Mouse (Mus musculus) stomach, adult 2 months (tissue): ENCODE results near the gene Scd2. TPM values are rescaled to one million over a fixed set of nuclear protein-coding genes. Genes with fewer than 3 reads are reported as not detected.

ENCODE experiments used
- polyA plus RNA-seq: library from polyadenylated mRNA; depleted of rRNA; stranded (reverse); fragments of >200 nt; gene quantifications from 2 replicates; pipeline ENCODE4 v1.2.3, GENCODE M21; 2012; rRNA removed

Gene Scd2
- 22.3 and 24.2 TPM in 2 replicates for polyA plus RNA-seq

DNA sequence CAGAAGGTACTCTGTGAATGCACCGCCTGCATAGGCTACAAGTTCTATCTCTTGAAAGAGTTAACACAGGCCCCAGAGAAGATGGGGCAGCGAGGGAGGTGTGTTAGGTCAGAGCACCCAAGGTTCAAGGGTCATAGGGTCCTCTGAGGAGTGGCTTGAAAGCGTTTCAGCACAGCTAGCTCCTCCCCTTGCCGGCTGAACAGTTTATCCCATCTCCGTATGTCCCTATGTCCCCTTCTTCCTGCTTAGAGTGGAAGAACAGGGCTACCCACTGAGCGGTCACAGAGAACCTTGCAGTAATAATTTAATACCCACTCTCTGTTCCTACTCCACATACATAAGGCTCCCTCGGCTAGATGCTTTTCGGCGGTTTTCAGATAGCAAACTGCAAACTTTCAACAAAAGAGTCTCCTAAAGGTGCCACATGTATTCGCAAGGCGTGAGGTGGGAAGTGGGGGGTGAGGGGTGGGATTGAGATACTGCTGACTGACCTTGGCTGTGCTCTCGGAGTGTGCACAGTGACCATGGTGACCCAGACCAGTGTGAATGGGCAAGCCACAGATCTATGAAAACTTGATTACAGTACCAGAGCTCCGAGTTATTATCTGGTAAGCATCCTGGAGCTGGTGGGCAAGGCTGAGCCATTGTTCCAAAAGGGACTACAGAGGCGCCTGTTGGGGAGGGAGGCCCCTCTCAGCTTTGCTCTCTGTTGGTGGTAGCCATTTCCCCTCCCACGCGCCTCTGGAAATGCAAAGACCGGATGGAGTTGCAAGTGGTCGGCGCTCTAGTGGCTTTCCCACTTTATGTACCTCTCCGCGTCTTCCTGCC, at the start of gene Scd2:
TSS of gene Scd2 (plus strand) at position 734 of the 828 bp plus-strand sequence.

DNA sequence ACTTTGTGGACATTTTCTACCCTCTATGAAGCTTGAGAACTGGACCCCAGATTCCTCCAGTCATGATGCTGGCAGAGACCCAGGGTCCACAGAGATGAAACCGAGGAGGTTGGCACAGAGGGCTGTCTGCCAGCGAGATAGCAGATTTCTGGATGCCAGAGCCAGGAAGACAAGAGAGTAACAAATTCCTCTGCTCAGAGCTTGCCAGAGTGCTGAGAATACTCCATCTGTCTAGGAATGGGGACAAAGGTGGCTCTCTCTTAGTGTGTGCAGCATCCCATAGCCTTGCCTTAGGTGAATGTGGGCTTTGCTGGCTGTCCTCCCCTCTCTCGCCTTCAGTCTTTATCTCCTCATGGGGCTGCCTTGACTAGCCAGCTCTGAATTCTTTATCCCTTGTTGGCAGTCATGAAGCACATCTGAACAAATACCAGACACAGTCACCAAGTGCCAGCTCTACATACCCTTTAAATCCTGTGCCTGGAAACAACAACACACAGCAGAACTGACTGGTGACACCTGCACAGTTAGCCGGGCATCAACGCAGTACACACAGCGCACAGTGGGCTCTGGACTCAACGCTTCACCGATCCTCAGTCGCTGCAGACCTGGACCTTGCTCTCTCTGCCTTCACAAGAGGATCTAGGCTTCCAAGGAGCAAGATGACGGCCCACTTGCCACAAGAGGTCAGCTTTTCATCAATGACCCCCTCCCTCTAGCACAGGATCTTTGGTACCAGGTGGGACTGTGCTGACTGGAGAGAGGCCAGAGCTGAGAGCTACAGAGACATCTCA, 39.6 kb downstream of the Scd2 start, which contains the start of gene Scd4:
TSS of gene Scd4 (plus strand) at position 260 of the 791 bp plus-strand sequence.

Other genes with a start within 250 kb of the Scd2 start
- gene Erlin1, start 223.9 kb upstream of the Scd2 start, polyA plus RNA-seq = 3.8 and 6.4 TPM in 2 replicates
- gene Chuk, start 186.2 kb upstream of the Scd2 start, polyA plus RNA-seq = 1.8 and 3.3 TPM in 2 replicates
- 0.34 and 1.0 TPM in 2 replicates for gene Cwf19l1, start 157.8 kb upstream of the Scd2 start, polyA plus RNA-seq
- 5.2 and 5.8 TPM in 2 replicates for gene Bloc1s2, start 147.2 kb upstream of the Scd2 start, polyA plus RNA-seq
- gene Pkd2l1, start 101.2 kb upstream of the Scd2 start, polyA plus RNA-seq = not detected in 2 replicates
- gene Scd3, start 90.4 kb upstream of the Scd2 start, polyA plus RNA-seq = not detected in 2 replicates
- gene Scd4, start 39.4 kb downstream of the Scd2 start, polyA plus RNA-seq = 0.05 TPM in 1 of 2 replicates, not detected in the other
- 12.3 and 53.6 TPM in 2 replicates for gene Scd1, start 114.2 kb downstream of the Scd2 start, polyA plus RNA-seq
- gene Wnt8b, start 199.8 kb downstream of the Scd2 start, polyA plus RNA-seq = not detected in 2 replicates